Mouse (Mus musculus): ENCODE results near the gene Usp1.
"Not testable (repeated sequence)": the region's sequence is repeated elsewhere in the genome, so short reads cannot be mapped to it uniquely, and the experiment has no call there.

The Usp1 gene

GRCm38 (mm10) chr4:98979976-98980375, 56.4 kb downstream of the Usp1 start:
- not testable (repeated sequence) for DNase-seq (ENCODE audit: low read depth, low spot score)

- no peak for DNase-seq (ENCODE audit: low read depth, low spot score)
Observed at GRCm38 (mm10) chr4:98984701-98985100, 61.1 kb downstream of the Usp1 start.

Data from retina, adult 2 months (tissue).